Mouse (Mus musculus) lung, postnatal 0 days (tissue): ENCODE measurements at regions not wholly inside any gene's neighbourhood (a gene's known extent, or its start where the extent isn't known, plus 50 kb on each side); places are given as distances from the start of the nearest gene placed in this dataset.
"Not testable (repeated sequence)": the region's sequence is repeated elsewhere in the genome, so short reads cannot be mapped to it uniquely, and the experiment has no call there.

ENCODE experiments used
- ATAC-seq: fragments of 200-750 bp; cut with Nextera tagmentation; 2 replicates; pipeline ENCODE4 v1.8.0; 2017; ENCODE audit warnings: moderate library complexity
- DNase-seq: peaks from one replicate; pipeline ENCODE4 v3.0.0-alpha.2; 2016; ENCODE audit warnings: low spot score
- H3K27ac ChIP-seq: fragments of 300-500 bp; sonication (generic); 2 replicates; pipeline ENCODE4 v1.5.1; 2014; ENCODE audit warnings: antibody characterized with exemption, mild to moderate bottlenecking, low read length, mixed read lengths
- H3K27me3 ChIP-seq: fragments of 300-500 bp; sonication (generic); replicated peaks from 2 replicates; pipeline ENCODE4 v1.6.1; 2014; ENCODE audit warnings: low read length, mixed read lengths; ENCODE audit not compliant: insufficient read depth
- H3K36me3 ChIP-seq: fragments of 300-500 bp; sonication (generic); 2 replicates; pipeline ENCODE4 v1.6.1; 2014; ENCODE audit warnings: low read length, mixed read lengths; ENCODE audit not compliant: insufficient read depth
- H3K4me1 ChIP-seq: fragments of 300-500 bp; sonication (generic); 2 replicates; pipeline ENCODE4 v1.6.1; 2014; ENCODE audit warnings: antibody characterized with exemption, low read depth, low read length, mixed read lengths; ENCODE audit not compliant: insufficient read depth
- H3K4me2 ChIP-seq: fragments of 300-500 bp; sonication (generic); replicated peaks from 2 replicates; pipeline ENCODE4 v1.6.1; 2014; ENCODE audit warnings: low read depth, mild to moderate bottlenecking, low read length, moderate library complexity, mixed read lengths
- H3K4me3 ChIP-seq: fragments of 300-500 bp; sonication (generic); 2 replicates; pipeline ENCODE4 v1.5.1; 2014; ENCODE audit warnings: low read depth, low read length
- H3K9ac ChIP-seq: fragments of 300-500 bp; sonication (generic); replicated peaks from 2 replicates; pipeline ENCODE4 v1.6.1; 2014; ENCODE audit warnings: low read depth, mild to moderate bottlenecking
- H3K9me3 ChIP-seq: fragments of 300-500 bp; sonication (generic); 2 replicates; pipeline ENCODE4 v1.6.1; 2016; ENCODE audit warnings: low read length, mixed read lengths
- CTCF ChIP-seq: IDR thresholded peaks from 2 replicates; pipeline ENCODE4 v1.5.1; 2016; ENCODE audit warnings: antibody characterized with exemption, mild to moderate bottlenecking
- EP300 ChIP-seq: IDR thresholded peaks from 2 replicates; pipeline ENCODE4 v1.6.1; 2016; ENCODE audit warnings: antibody characterized with exemption, mild to moderate bottlenecking, control low read depth
- WGBS: fragments of 180-500 bp; shearing (Covaris S2); extraction: QIAGEN DNeasy Blood & Tissue Kit; methylation state at CpG from one replicate; pipeline ENCODE4 v1.1.7; 2014; 5-methylcytosine and 5-hydroxymethylcytosine counted together

- ATAC-seq: no peak
Measured at GRCm38 (mm10) chr1:42597065-42597464, 98.5 kb upstream of the Pou3f3 start.

GRCm38 (mm10) chr1:42599238-42599637 lies 96.3 kb upstream of the Pou3f3 start:
- H3K4me1 ChIP-seq: no peaks in the 10 kb centered on the region
- no peaks in the 10 kb centered on the region for H3K27me3 ChIP-seq
- H3K36me3 ChIP-seq: no peaks in the 10 kb centered on the region
- ATAC-seq: no peak
- no peak overlapping the region for H3K27ac ChIP-seq
- no peak overlapping the region for H3K4me3 ChIP-seq
- no peak for DNase-seq
- TF ChIP-seq EP300 (no peak), CTCF (no peak)
- no peak overlapping the region for H3K9ac ChIP-seq
- no peaks in the 10 kb centered on the region for H3K9me3 ChIP-seq
- no peak overlapping the region for H3K4me2 ChIP-seq
- 77% methylated on average over 6 of the region's 6 CpGs for WGBS

More at GRCm38 (mm10) chr1:42597065-42597464, 98.5 kb upstream of the Pou3f3 start:
- no peak overlapping the region for H3K9ac ChIP-seq
- DNase-seq: no peak
- no peaks in the 10 kb centered on the region for H3K9me3 ChIP-seq
- TF ChIP-seq EP300 (no peak), CTCF (no peak)
- H3K27ac ChIP-seq: no peak overlapping the region
- H3K36me3 ChIP-seq: no peaks in the 10 kb centered on the region
- no peak overlapping the region for H3K4me3 ChIP-seq
- WGBS: 79% methylated on average over 4 of the region's 4 CpGs
- no peaks in the 10 kb centered on the region for H3K27me3 ChIP-seq
- no peaks in the 10 kb centered on the region for H3K4me1 ChIP-seq
- H3K4me2 ChIP-seq: no peak overlapping the region

DNA sequence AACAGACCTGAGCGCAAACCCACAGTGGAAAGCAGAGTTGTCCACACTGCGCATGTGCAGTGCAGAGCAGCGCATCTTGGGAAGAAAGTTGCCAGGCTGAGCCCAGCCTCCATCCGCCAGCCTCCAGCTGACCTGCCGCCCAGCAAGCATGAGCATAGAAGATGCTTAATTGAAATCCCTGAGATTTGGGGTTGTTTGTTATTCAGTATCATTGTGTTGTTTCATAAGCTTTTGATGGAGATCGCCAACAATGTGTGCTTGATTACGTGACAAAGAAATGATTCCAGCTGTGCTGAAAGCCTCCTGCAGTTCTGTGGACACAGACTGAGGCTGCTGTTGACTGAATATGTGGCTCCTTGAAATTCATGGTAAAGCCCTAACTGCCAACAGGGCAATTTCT lies 89.3 kb upstream of the Pou3f3 start:
- no peaks in the 10 kb centered on the region for H3K27me3 ChIP-seq
- ATAC-seq (peak; percentile 79), DNase-seq (peak; percentile 84)
- no peaks in the 10 kb centered on the region for H3K36me3 ChIP-seq
- TF ChIP-seq EP300 (peak; percentile 67), CTCF (no peak)
- H3K9me3 ChIP-seq: no peaks in the 10 kb centered on the region
- H3K4me2 ChIP-seq: no peak overlapping the region
- H3K4me1 ChIP-seq: no peaks in the 10 kb centered on the region
- no peak overlapping the region for H3K9ac ChIP-seq
- H3K27ac ChIP-seq: no peak overlapping the region
- WGBS: 60% methylated on average over 7 of the region's 7 CpGs
- H3K4me3 ChIP-seq: no peak overlapping the region

DNA sequence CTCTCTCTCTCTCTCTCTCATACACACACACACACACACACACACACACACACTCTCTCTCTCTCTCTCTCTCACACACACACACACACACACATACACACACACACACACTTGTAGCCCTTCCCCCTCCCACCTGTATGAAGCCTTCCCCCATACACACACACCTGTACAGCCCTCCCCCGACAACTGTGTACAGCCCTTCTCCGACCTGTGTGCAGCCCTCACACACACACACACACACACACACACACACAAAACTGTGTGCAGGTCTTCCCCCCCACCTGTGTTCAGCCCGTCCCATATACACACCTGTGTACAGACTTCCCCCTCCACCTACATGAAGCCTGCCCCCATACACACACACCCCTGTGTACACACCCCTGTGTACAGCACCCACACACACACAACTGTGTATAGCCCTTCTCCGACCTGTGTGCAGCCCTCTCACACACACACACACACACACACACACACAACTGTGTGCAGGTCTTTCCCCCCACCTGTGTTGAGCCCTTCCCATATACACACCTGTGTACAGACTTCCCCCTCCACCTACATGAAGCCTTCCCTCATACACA lies 88.0 kb upstream of the Pou3f3 start:
- 78% methylated on average over 4 of the region's 4 CpGs for WGBS
- not testable (repeated sequence) for H3K36me3 ChIP-seq, H3K9ac ChIP-seq, H3K4me1 ChIP-seq, H3K4me2 ChIP-seq, H3K27ac ChIP-seq, H3K27me3 ChIP-seq, H3K4me3 ChIP-seq, H3K9me3 ChIP-seq, DNase-seq, ATAC-seq

DNA sequence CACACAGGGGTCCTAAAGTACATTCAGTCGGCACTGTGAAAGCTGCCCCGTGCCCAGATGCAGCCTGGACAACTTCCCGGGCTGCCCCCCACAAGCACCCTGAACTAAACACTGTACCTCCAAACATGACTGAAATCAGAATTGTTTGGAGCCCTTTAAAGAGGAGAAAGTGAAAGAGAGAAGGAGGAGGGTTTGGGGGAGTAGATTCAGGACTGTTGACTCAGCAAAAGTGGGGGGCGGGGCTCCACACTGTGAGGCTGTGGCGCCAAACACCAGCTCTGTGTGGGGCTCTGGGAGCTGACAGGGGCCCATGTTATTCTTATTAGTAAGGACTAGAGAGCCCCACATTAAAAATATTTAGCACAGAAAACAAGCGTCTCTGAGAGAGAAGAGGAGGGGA lies 71.8 kb upstream of the Pou3f3 start:
- H3K36me3 ChIP-seq: no peaks in the 10 kb centered on the region
- 63% methylated on average over 6 of the region's 6 CpGs for WGBS
- no peaks in the 10 kb centered on the region for H3K4me1 ChIP-seq
- no peaks in the 10 kb centered on the region for H3K27me3 ChIP-seq
- H3K9me3 ChIP-seq: no peaks in the 10 kb centered on the region
- no peak overlapping the region for H3K9ac ChIP-seq
- H3K4me3 ChIP-seq: no peak overlapping the region
- no peak overlapping the region for H3K27ac ChIP-seq
- TF ChIP-seq EP300: no peak
- no peak for TF ChIP-seq CTCF
- H3K4me2 ChIP-seq: no peak overlapping the region
- DNase-seq (no peak), ATAC-seq (no peak)

- DNase-seq (no peak), ATAC-seq (no peak)
- H3K9ac ChIP-seq: no peak overlapping the region
- H3K4me1 ChIP-seq: peaks cover 2% of the 10 kb centered on the region; the same call in 1 of the 2 replicates
- H3K9me3 ChIP-seq: no peaks in the 10 kb centered on the region
- H3K27ac ChIP-seq: no peak overlapping the region
- H3K27me3 ChIP-seq: no peaks in the 10 kb centered on the region
- TF ChIP-seq EP300 (no peak), CTCF (no peak)
- no peak overlapping the region for H3K4me3 ChIP-seq
- H3K36me3 ChIP-seq: no peaks in the 10 kb centered on the region
- WGBS: 46% methylated on average over 12 of the region's 12 CpGs
- no peak overlapping the region for H3K4me2 ChIP-seq
Measured at GRCm38 (mm10) chr1:42628800-42629199, 66.8 kb upstream of the Pou3f3 start.
